Mouse (Mus musculus): ENCODE data around the gene Tex261. TPM values are rescaled to one million over a fixed set of nuclear protein-coding genes. Genes with fewer than 3 reads are reported as not detected.

Gene Tex261
- polyA plus RNA-seq (2014; fragmentation: Nextera tagmentation; extraction: Ambion mirVana) = 56.0 and 69.0 TPM in 2 replicates

- WGBS (ENCODE audit: insufficient replicate concordance) = under 1% methylated on average over 45 of the region's 45 CpGs
- Histone ChIP-seq H3K9me3 (replicated peaks; ENCODE audit: control insufficient read depth, low read length) (no peaks in the 10 kb centered on the region), H3K27me3 (ENCODE audit: control insufficient read depth, insufficient read depth, low read length) (no peaks in the 10 kb centered on the region), H3K4me1 (ENCODE audit: control insufficient read depth, insufficient read depth, low read length) (peaks cover 10% of the 10 kb centered on the region), H3K27ac (ENCODE audit: low read depth, low read length) (peak within 1 kb of the TSS; percentile 85), H3K9ac (ENCODE audit: low read depth, low read length) (peak within 1 kb of the TSS; percentile 91), H3K36me3 (ENCODE audit: control insufficient read depth, insufficient read depth, low read length) (peaks cover 2% of the 10 kb centered on the region), H3K4me2 (peak within 1 kb of the TSS; percentile 90), H3K4me3 (ENCODE audit: low read depth, low read length) (peak within 1 kb of the TSS; percentile 88)
- ATAC-seq (replicated peaks; ENCODE audit: insufficient number of reproducible peaks, low FRiP score, low TSS enrichment) = peak; percentile 93
Measured at GRCm38 (mm10) chr6:83775638-83776293, at the start of gene Tex261. Tex261 (minus strand) TSS chr6:83775813.

GRCm38 (mm10) chr6:83821856-83822255 is 46.2 kb upstream of the Tex261 start:
- 0 out of 2 replicates have a peak, but pooled peaks cover 2% of the 10 kb centered on the region for H3K9me3 ChIP-seq (replicated peaks; ENCODE audit: control insufficient read depth, low read length)
- no peaks in the 10 kb centered on the region for H3K27me3 ChIP-seq (ENCODE audit: control insufficient read depth, insufficient read depth, low read length)
- ATAC-seq (replicated peaks; ENCODE audit: insufficient number of reproducible peaks, low FRiP score, low TSS enrichment) = no peak
- no peak overlapping the region for H3K9ac ChIP-seq (ENCODE audit: low read depth, low read length)
- 52% methylated on average over 2 of the region's 2 CpGs for WGBS (ENCODE audit: insufficient replicate concordance)
- H3K4me1 ChIP-seq (ENCODE audit: control insufficient read depth, insufficient read depth, low read length) = no peaks in the 10 kb centered on the region
- H3K4me2 ChIP-seq = no peak overlapping the region
- H3K27ac ChIP-seq (ENCODE audit: low read depth, low read length) = no peak overlapping the region
- no peak overlapping the region for H3K4me3 ChIP-seq (ENCODE audit: low read depth, low read length)
- no peaks in the 10 kb centered on the region for H3K36me3 ChIP-seq (ENCODE audit: control insufficient read depth, insufficient read depth, low read length)

- no peaks in the 10 kb centered on the region for H3K4me1 ChIP-seq (ENCODE audit: control insufficient read depth, insufficient read depth, low read length)
- H3K9ac ChIP-seq (ENCODE audit: low read depth, low read length) = no peak overlapping the region
- H3K4me3 ChIP-seq (ENCODE audit: low read depth, low read length) = no peak overlapping the region
- ATAC-seq (replicated peaks; ENCODE audit: insufficient number of reproducible peaks, low FRiP score, low TSS enrichment) = no peak
- 0 out of 2 replicates have a peak, but pooled peaks cover 2% of the 10 kb centered on the region for H3K9me3 ChIP-seq (replicated peaks; ENCODE audit: control insufficient read depth, low read length)
- no peak overlapping the region for H3K4me2 ChIP-seq
- H3K27me3 ChIP-seq (ENCODE audit: control insufficient read depth, insufficient read depth, low read length) = no peaks in the 10 kb centered on the region
- no peak overlapping the region for H3K27ac ChIP-seq (ENCODE audit: low read depth, low read length)
- no peaks in the 10 kb centered on the region for H3K36me3 ChIP-seq (ENCODE audit: control insufficient read depth, insufficient read depth, low read length)
- 82% methylated on average over 2 of the region's 2 CpGs for WGBS (ENCODE audit: insufficient replicate concordance)
Measured at GRCm38 (mm10) chr6:83820727-83821515, 45.3 kb upstream of the Tex261 start.

DNA sequence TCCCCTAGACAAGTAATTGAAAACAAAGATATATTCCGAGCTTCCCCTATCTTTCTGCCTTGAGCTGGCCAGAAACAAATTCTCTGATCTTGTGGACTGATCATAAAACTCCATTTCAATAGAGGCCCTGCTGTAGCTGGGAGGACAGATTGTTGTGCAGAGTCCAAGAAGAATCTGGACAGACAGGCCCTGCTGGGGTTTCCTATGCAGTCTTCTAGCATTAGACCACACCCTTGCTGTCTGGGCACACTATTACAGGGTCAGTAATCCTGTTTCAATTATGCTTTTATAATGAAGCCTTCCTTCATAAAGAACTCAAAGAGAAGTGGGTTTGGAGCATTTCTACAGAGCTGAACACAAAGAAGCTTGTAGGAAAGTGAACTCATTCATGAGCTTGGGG is 43.4 kb upstream of the Tex261 start:
- WGBS (ENCODE audit: insufficient replicate concordance) = 78% methylated on average over 1 of the region's 1 CpGs

GRCm38 (mm10) chr6:83815801-83816200 is 40.2 kb upstream of the Tex261 start:
- WGBS (ENCODE audit: insufficient replicate concordance) = 87% methylated on average over 3 of the region's 3 CpGs
- no peak overlapping the region for H3K27ac ChIP-seq (ENCODE audit: low read depth, low read length)
- H3K36me3 ChIP-seq (ENCODE audit: control insufficient read depth, insufficient read depth, low read length) = peaks cover 14% of the 10 kb centered on the region

More for the DNA sequence above, 43.4 kb upstream of the Tex261 start:
- Histone ChIP-seq H3K4me3 (ENCODE audit: low read depth, low read length) (no peak overlapping the region), H3K36me3 (ENCODE audit: control insufficient read depth, insufficient read depth, low read length) (no peaks in the 10 kb centered on the region), H3K9me3 (replicated peaks; ENCODE audit: control insufficient read depth, low read length) (0 out of 2 replicates have a peak, but pooled peaks cover 2% of the 10 kb centered on the region), H3K27ac (ENCODE audit: low read depth, low read length) (no peak overlapping the region), H3K27me3 (ENCODE audit: control insufficient read depth, insufficient read depth, low read length) (no peaks in the 10 kb centered on the region), H3K4me1 (ENCODE audit: control insufficient read depth, insufficient read depth, low read length) (no peaks in the 10 kb centered on the region), H3K9ac (ENCODE audit: low read depth, low read length) (no peak overlapping the region), H3K4me2 (no peak overlapping the region)
- no peak for ATAC-seq (replicated peaks; ENCODE audit: insufficient number of reproducible peaks, low FRiP score, low TSS enrichment)

GRCm38 (mm10) chr6:83802846-83803245 is 27.2 kb upstream of the Tex261 start:
- Histone ChIP-seq H3K9ac (ENCODE audit: low read depth, low read length) (no peak overlapping the region), H3K27ac (ENCODE audit: low read depth, low read length) (no peak overlapping the region), H3K4me3 (ENCODE audit: low read depth, low read length) (no peak overlapping the region), H3K27me3 (ENCODE audit: control insufficient read depth, insufficient read depth, low read length) (no peaks in the 10 kb centered on the region), H3K4me1 (ENCODE audit: control insufficient read depth, insufficient read depth, low read length) (no peaks in the 10 kb centered on the region), H3K4me2 (no peak overlapping the region), H3K9me3 (replicated peaks; ENCODE audit: control insufficient read depth, low read length) (no peaks in the 10 kb centered on the region), H3K36me3 (ENCODE audit: control insufficient read depth, insufficient read depth, low read length) (peaks cover 5% of the 10 kb centered on the region; the same call in 1 of the 2 replicates)
- no peak for ATAC-seq (replicated peaks; ENCODE audit: insufficient number of reproducible peaks, low FRiP score, low TSS enrichment)
- 88% methylated on average over 3 of the region's 3 CpGs for WGBS (ENCODE audit: insufficient replicate concordance)

More at GRCm38 (mm10) chr6:83815801-83816200, 40.2 kb upstream of the Tex261 start:
- 0 out of 2 replicates have a peak, but pooled peaks cover 2% of the 10 kb centered on the region for H3K9me3 ChIP-seq (replicated peaks; ENCODE audit: control insufficient read depth, low read length)
- H3K27me3 ChIP-seq (ENCODE audit: control insufficient read depth, insufficient read depth, low read length) = no peaks in the 10 kb centered on the region
- no peaks in the 10 kb centered on the region for H3K4me1 ChIP-seq (ENCODE audit: control insufficient read depth, insufficient read depth, low read length)
- H3K4me2 ChIP-seq = no peak overlapping the region
- no peak for ATAC-seq (replicated peaks; ENCODE audit: insufficient number of reproducible peaks, low FRiP score, low TSS enrichment)
- no peak overlapping the region for H3K4me3 ChIP-seq (ENCODE audit: low read depth, low read length)
- no peak overlapping the region for H3K9ac ChIP-seq (ENCODE audit: low read depth, low read length)

DNA sequence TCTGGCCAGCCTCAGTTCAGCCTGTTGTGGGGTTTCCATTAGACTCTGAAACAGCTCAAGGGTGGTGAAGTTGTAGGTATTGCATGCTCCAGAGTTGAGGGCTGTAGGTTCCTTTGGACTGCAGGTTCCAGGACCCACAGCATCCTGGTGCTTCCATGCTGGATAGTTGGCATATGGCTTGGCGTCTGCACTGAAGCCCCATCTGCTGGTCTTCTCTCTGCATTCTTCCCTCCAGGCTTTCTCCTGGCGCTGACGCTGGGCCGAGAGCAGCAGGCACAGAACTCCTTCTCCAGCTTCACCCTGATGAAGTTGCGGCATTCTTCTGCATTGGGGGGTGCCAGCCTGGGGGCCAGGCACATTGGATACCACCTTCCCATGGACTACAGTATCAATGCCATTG is 26.4 kb upstream of the Tex261 start:
- Histone ChIP-seq H3K27me3 (ENCODE audit: control insufficient read depth, insufficient read depth, low read length) (no peaks in the 10 kb centered on the region), H3K9ac (ENCODE audit: low read depth, low read length) (no peak overlapping the region), H3K36me3 (ENCODE audit: control insufficient read depth, insufficient read depth, low read length) (0 out of 2 replicates have a peak, but pooled peaks cover 5% of the 10 kb centered on the region), H3K4me1 (ENCODE audit: control insufficient read depth, insufficient read depth, low read length) (no peaks in the 10 kb centered on the region), H3K27ac (ENCODE audit: low read depth, low read length) (no peak overlapping the region), H3K4me2 (no peak overlapping the region), H3K9me3 (replicated peaks; ENCODE audit: control insufficient read depth, low read length) (no peaks in the 10 kb centered on the region), H3K4me3 (ENCODE audit: low read depth, low read length) (no peak overlapping the region)
- 86% methylated on average over 5 of the region's 5 CpGs for WGBS (ENCODE audit: insufficient replicate concordance)
- no peak for ATAC-seq (replicated peaks; ENCODE audit: insufficient number of reproducible peaks, low FRiP score, low TSS enrichment)

- ATAC-seq (replicated peaks; ENCODE audit: insufficient number of reproducible peaks, low FRiP score, low TSS enrichment) = no peak
- H3K36me3 ChIP-seq (ENCODE audit: control insufficient read depth, insufficient read depth, low read length) = 0 out of 2 replicates have a peak, but pooled peaks cover under 1% of the 10 kb centered on the region
- no peaks in the 10 kb centered on the region for H3K9me3 ChIP-seq (replicated peaks; ENCODE audit: control insufficient read depth, low read length)
- H3K27me3 ChIP-seq (ENCODE audit: control insufficient read depth, insufficient read depth, low read length) = no peaks in the 10 kb centered on the region
- no peak overlapping the region for H3K27ac ChIP-seq (ENCODE audit: low read depth, low read length)
- no peak overlapping the region for H3K9ac ChIP-seq (ENCODE audit: low read depth, low read length)
- 57% methylated on average over 3 of the region's 3 CpGs for WGBS (ENCODE audit: insufficient replicate concordance)
- H3K4me1 ChIP-seq (ENCODE audit: control insufficient read depth, insufficient read depth, low read length) = peaks cover 3% of the 10 kb centered on the region; the same call in 1 of the 2 replicates
- H3K4me3 ChIP-seq (ENCODE audit: low read depth, low read length) = no peak overlapping the region
- H3K4me2 ChIP-seq = no peak overlapping the region
Measured at GRCm38 (mm10) chr6:83796686-83797085, 21.1 kb upstream of the Tex261 start.
